Mouse (Mus musculus) spleen, adult 12 weeks (tissue): ENCODE measurements around the gene Tinagl1.
A peak's percentile ranks its signal among the peaks of the same experiment; 100 is the strongest.

Experiments
- DNase-seq: peaks from one replicate; pipeline ENCODE4 v3.0.0; 2022; ENCODE audit warnings: low spot score

Gene Tinagl1

GRCm38 (mm10) chr4:130175072-130175711 lies at the start of gene Tinagl1:
Gene Tinagl1, minus strand, starts transcription at chr4:130175122.
- DNase-seq: no peak

- no peak for DNase-seq
These were observed 49.1 kb upstream of the Tinagl1 start for GRCm38 (mm10) chr4:130224071-130224470.

- DNase-seq: no peak
These were observed 47.3 kb upstream of the Tinagl1 start, which contains the start of gene Gm853 for GRCm38 (mm10) chr4:130222179-130222578. Gene Gm853, minus strand, starts transcription at chr4:130222401.

GRCm38 (mm10) chr4:130220176-130220575 lies 45.3 kb upstream of the Tinagl1 start:
- DNase-seq: no peak

- DNase-seq: no peak
These were observed 40.5 kb upstream of the Tinagl1 start for GRCm38 (mm10) chr4:130215392-130215791.

GRCm38 (mm10) chr4:130213857-130214256 lies 38.9 kb upstream of the Tinagl1 start:
- DNase-seq: no peak

- DNase-seq: no peak
These were observed 38.3 kb upstream of the Tinagl1 start for GRCm38 (mm10) chr4:130213197-130213596.

GRCm38 (mm10) chr4:130212421-130212820 lies 37.5 kb upstream of the Tinagl1 start:
- DNase-seq: no peak

- DNase-seq: no peak
These were observed 36.9 kb upstream of the Tinagl1 start for GRCm38 (mm10) chr4:130211870-130212269.

- peak; percentile 74 for DNase-seq
These were observed 24.1 kb upstream of the Tinagl1 start for GRCm38 (mm10) chr4:130198694-130199670.

GRCm38 (mm10) chr4:130196542-130196941 lies 21.6 kb upstream of the Tinagl1 start:
- DNase-seq: no peak

GRCm38 (mm10) chr4:130195924-130196323 lies 21.0 kb upstream of the Tinagl1 start:
- no peak for DNase-seq

- no peak for DNase-seq
These were observed 17.3 kb upstream of the Tinagl1 start for GRCm38 (mm10) chr4:130192266-130192665.

GRCm38 (mm10) chr4:130189606-130190005 lies 14.7 kb upstream of the Tinagl1 start:
- no peak for DNase-seq

- DNase-seq: peak; percentile 61
These were observed 13.9 kb upstream of the Tinagl1 start for GRCm38 (mm10) chr4:130188806-130189297.

GRCm38 (mm10) chr4:130186891-130187290 lies 12.0 kb upstream of the Tinagl1 start:
- DNase-seq: no peak

GRCm38 (mm10) chr4:130186450-130186849 lies 11.5 kb upstream of the Tinagl1 start:
- DNase-seq: no peak

GRCm38 (mm10) chr4:130183879-130184278 lies 9.0 kb upstream of the Tinagl1 start:
- DNase-seq: no peak

GRCm38 (mm10) chr4:130183023-130183422 lies 8.1 kb upstream of the Tinagl1 start:
- no peak for DNase-seq

GRCm38 (mm10) chr4:130181886-130182285 lies 7.0 kb upstream of the Tinagl1 start:
- DNase-seq: no peak

- no peak for DNase-seq
These were observed 6.1 kb upstream of the Tinagl1 start for GRCm38 (mm10) chr4:130180909-130181602.

GRCm38 (mm10) chr4:130179876-130180275 lies 5.0 kb upstream of the Tinagl1 start:
- no peak for DNase-seq
